Mouse (Mus musculus) T-cell, adult 2 months (primary cell): ENCODE results near the gene Ing1.
A peak's percentile ranks its signal among the peaks of the same experiment; 100 is the strongest.

Experiments used
- DNase-seq: peaks from one replicate; pipeline ENCODE4 v3.0.0; 2022; ENCODE audit warnings: low spot score

Ing1 gene

DNA sequence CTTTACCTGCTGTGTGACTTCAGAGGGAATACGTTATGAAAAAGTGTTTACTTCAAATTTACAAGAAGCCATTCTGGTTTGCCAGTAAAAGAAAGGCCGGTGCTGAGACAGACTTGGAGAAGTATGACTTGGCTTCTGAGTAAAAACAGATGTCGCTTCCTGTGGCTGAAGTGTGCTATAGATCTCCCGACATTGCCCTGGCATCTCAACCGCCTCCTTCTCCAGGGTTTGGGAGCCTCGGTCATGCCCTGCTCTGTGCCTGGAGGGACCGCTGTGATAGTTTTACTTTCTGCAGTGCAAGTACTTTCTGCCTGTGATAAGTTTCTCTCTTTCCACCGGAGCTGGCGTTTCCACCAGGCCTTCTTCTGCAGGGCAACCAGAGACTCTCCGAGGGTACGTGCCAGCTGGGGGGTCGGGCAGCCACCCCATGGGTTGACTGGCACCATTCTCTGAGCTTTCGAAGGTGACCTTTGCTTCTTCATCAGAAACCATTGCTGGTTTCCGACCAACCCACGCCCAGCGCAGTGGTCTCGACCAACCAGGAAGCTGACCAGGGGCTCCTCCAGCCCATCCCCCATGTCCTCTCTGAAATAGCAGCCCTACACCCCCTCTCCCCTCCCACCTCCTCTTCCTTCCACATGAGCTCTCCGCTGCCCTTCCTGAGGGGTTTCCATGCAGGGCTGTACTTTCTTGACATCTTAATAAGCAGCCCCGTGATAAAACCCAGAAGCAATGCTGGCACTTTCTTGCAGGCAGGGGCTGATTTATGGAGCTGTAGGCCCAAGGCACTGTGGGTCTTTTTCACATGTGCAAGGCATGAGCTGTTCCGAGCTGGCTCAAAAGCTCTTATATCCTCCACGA lies 30.4 kb downstream of the Ing1 start:
- DNase-seq: no peak

- DNase-seq: no peak
Measured at GRCm38 (mm10) chr8:11586374-11586745, 31.0 kb downstream of the Ing1 start.

GRCm38 (mm10) chr8:11591837-11592236 lies 36.5 kb downstream of the Ing1 start:
- no peak for DNase-seq

GRCm38 (mm10) chr8:11592296-11592695 lies 36.9 kb downstream of the Ing1 start:
- DNase-seq: no peak

GRCm38 (mm10) chr8:11593222-11593884 lies 38.0 kb downstream of the Ing1 start:
- no peak for DNase-seq

DNA sequence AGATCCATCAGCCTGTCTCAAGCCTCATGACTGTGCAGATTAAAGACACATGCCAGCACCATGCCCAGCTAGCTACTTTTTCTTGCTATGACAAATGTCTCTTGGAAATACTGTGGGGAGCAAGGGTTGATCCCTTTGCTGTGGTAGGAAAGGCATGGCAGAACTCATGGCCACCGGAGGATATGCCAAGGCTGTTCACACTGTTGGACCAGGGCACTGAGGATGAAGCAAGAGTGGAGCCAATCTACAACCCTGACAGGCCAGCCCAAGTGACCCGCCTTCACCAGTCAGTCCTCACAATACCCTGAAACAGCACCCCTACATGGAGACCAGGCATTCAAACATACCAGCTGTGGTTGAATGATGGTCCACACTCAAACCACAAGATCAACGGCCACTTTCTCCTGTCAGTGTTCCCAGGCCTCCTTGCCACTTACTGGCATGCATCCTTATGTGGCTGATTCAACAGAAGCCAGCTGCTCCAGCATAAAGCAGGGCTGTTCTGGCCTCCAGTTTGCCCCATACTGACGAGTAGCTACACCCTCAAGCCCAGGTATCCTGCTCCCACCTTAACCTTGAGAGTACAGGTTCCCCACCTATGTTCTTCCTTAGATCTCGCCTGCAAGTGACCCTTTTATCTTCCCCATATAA lies 45.1 kb downstream of the Ing1 start:
- DNase-seq: no peak

GRCm38 (mm10) chr8:11602006-11602680 lies 46.8 kb downstream of the Ing1 start:
- peak; percentile 65 for DNase-seq

GRCm38 (mm10) chr8:11608848-11609247 lies 53.5 kb downstream of the Ing1 start:
- no peak for DNase-seq
